Mouse (Mus musculus) midbrain, embryonic 11.5 days (tissue): ENCODE data around the gene 1700018B08Rik. TPM values are rescaled to one million over a fixed set of nuclear protein-coding genes. Genes with fewer than 3 reads are reported as not detected.

Source experiments
- ATAC-seq: fragments of 200-750 bp; cut with Nextera tagmentation; 2 replicates; pipeline ENCODE4 v1.8.0; 2017; ENCODE audit warnings: moderate TSS enrichment, moderate library complexity; ENCODE audit not compliant: low FRiP score
- DNase-seq: peaks from one replicate; pipeline ENCODE4 v3.0.0; 2015; ENCODE audit warnings: low spot score; ENCODE audit errors: missing footprints
- H3K27ac ChIP-seq: fragments of 300-500 bp; sonication (generic); 2 replicates; pipeline ENCODE4 v1.5.1; 2014; ENCODE audit warnings: low read depth, low read length
- H3K27me3 ChIP-seq: fragments of 300-500 bp; sonication (generic); 2 replicates; pipeline ENCODE4 v1.6.1; 2014; ENCODE audit warnings: mild to moderate bottlenecking, low read length, moderate library complexity, mixed read lengths; ENCODE audit not compliant: control insufficient read depth, insufficient read depth
- H3K36me3 ChIP-seq: fragments of 300-500 bp; sonication (generic); 2 replicates; pipeline ENCODE4 v1.6.1; 2014; ENCODE audit warnings: mild to moderate bottlenecking, low read length, moderate library complexity, mixed read lengths; ENCODE audit not compliant: control insufficient read depth, insufficient read depth
- H3K4me1 ChIP-seq: fragments of 300-500 bp; sonication (generic); 2 replicates; pipeline ENCODE4 v1.6.1; 2014; ENCODE audit warnings: low read length; ENCODE audit not compliant: control insufficient read depth, insufficient read depth
- H3K4me2 ChIP-seq: fragments of 300-500 bp; sonication (generic); 2 replicates; pipeline ENCODE4 v1.6.1; 2014; ENCODE audit warnings: mild to moderate bottlenecking, moderate library complexity
- H3K4me3 ChIP-seq: fragments of 300-500 bp; sonication (generic); 2 replicates; pipeline ENCODE4 v1.5.1; 2014; ENCODE audit warnings: low read depth, low read length
- H3K9ac ChIP-seq: fragments of 300-500 bp; sonication (generic); 2 replicates; pipeline ENCODE4 v1.6.1; 2014; ENCODE audit warnings: low read length
- H3K9me3 ChIP-seq: fragments of 300-500 bp; sonication (generic); 2 replicates; pipeline ENCODE4 v1.6.1; 2016; ENCODE audit warnings: low read length; ENCODE audit not compliant: control insufficient read depth
- WGBS: fragments of 180-500 bp; shearing (Covaris S2); extraction: QIAGEN DNeasy Blood & Tissue Kit; methylation state at CpG from one replicate; pipeline ENCODE4 v1.1.7; 2014; 5-methylcytosine and 5-hydroxymethylcytosine counted together
- polyA plus RNA-seq: library from polyadenylated mRNA; unstranded; fragments of >200 nt; fragmentation: Nextera tagmentation; extraction: Ambion mirVana; gene quantifications from 2 replicates; pipeline ENCODE4 v1.2.1, GENCODE M21; 2014

1700018B08Rik gene
- polyA plus RNA-seq, 1 experiment from 2014 or later, result not detected

DNA sequence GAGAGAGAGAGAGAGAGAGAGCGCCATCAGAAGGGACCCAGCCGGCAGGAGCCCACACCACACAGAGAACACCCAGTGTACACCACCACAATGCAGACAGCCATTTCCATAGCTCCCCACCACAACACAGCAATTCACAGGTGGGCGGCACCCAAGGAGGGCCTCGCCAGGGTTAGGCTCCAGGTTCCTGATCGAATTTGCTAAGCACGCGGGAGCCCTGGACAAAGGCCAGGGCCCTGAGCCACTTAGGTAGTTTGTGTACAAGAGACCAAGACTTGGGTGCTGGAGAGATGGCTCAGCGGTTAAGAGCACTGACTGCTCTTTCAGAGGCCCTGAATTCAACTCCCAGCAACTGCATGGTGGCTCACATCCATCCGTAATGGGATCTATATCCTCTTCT lies 8.4 kb upstream of the 1700018B08Rik start:
- H3K4me1 ChIP-seq, result no peaks in the 10 kb centered on the region
- no peak overlapping the region for H3K27ac ChIP-seq
- H3K9ac ChIP-seq, result no peak overlapping the region
- H3K9me3 ChIP-seq, result no peaks in the 10 kb centered on the region
- ATAC-seq (no peak), DNase-seq (no peak)
- no peak overlapping the region for H3K4me3 ChIP-seq
- H3K27me3 ChIP-seq, result no peaks in the 10 kb centered on the region; the same call in 1 of the 2 replicates
- 90% methylated on average over 9 of the region's 9 CpGs for WGBS
- H3K4me2 ChIP-seq, result no peak overlapping the region
- H3K36me3 ChIP-seq, result peaks cover 11% of the 10 kb centered on the region

DNA sequence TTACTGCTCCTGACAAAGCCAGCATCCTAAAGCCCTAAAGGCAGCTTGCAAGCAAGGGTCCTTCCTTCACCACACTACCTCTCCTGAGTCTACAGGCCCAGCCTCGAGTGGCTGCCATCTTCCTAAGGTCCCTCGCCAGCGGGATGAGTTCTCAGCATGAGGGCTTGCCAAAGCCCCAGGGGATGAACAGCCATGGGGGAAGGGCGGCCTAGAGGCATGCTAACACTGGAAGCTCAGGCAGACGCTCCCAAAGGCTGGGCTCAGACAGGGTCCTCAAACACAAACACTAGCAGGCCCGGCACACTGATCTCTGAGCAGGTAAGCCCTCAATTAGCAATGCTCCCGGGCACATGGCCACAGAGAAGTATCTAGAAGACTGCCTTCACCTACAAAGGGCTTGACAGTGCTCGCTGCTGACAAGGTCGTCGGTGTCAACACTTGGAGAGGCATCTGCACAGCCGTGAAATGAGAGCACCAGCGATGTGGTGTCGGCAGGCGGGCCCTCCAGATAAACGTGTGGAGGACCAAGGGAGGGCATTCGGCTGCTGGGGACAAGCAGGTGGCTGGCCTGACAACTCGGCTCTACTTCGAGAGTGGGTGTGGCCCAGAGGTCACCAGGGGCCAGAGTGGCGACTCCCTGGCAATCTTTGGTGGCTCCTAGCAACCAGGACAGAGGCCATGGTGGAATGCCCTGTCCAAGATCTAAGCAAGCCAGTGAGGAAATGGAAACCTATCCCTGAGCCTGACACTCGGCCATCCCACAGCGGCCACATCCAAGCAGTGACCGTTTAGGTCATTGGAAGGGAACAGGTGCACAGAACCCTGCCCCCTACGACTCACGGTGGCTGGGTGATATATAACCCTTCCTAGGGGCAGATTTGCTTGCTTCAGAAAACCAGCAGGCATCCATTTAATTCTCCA lies 7.2 kb upstream of the 1700018B08Rik start:
- H3K9me3 ChIP-seq, result no peaks in the 10 kb centered on the region
- ATAC-seq (no peak), DNase-seq (peak; percentile 72)
- no peak overlapping the region for H3K9ac ChIP-seq
- H3K36me3 ChIP-seq, result peaks cover 11% of the 10 kb centered on the region
- no peak overlapping the region for H3K4me3 ChIP-seq
- no peak overlapping the region for H3K4me2 ChIP-seq
- no peak overlapping the region for H3K27ac ChIP-seq
- H3K4me1 ChIP-seq, result no peaks in the 10 kb centered on the region
- H3K27me3 ChIP-seq, result no peaks in the 10 kb centered on the region; the same call in 1 of the 2 replicates
- WGBS, result 70% methylated on average over 24 of the region's 24 CpGs

DNA sequence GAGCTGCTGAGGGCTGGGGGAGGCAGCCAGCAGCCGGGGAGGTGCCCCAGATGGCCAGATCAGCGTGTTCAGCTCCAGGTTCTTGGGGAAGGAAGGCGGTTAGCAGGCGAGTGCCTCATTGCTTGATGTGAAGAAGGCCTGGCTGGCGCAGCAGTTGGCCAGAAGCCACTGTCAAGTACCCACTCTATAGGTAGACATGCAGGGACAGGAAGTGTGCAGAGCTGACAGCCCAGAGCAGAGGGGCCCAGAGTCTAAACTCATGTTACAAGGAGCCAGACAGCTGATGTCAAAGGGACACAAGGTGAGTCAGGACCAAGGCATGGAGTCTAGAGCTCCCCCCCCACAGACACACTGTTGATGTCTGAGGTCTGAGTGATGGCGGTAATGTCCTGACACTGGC lies 5.9 kb upstream of the 1700018B08Rik start:
- Histone ChIP-seq H3K9me3 (no peaks in the 10 kb centered on the region), H3K27me3 (no peaks in the 10 kb centered on the region; the same call in 1 of the 2 replicates), H3K4me1 (no peaks in the 10 kb centered on the region), H3K4me3 (no peak overlapping the region), H3K9ac (no peak overlapping the region), H3K4me2 (no peak overlapping the region), H3K27ac (no peak overlapping the region), H3K36me3 (peaks cover 11% of the 10 kb centered on the region)
- ATAC-seq (no peak), DNase-seq (no peak)
- 87% methylated on average over 6 of the region's 6 CpGs for whole genome bisulfite sequencing

DNA sequence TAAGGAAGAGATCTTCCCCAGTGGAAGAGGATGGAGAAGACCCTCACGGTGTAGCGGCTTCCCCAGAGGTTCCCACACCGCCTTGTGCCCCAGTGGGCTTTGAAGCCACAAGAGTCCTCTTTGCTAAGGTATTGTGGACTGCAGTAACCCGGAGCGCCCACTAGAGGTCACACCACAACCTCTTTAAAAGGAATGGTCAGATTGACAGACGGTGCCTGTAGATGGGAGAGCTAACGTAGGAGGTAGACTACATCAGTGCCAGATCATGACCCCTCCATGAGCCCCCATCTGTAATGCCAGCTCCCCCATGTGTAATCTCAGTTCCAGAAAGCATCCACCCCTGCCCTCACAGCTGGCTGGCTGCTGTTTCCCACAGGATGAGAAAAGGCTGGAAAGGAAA lies 3.0 kb upstream of the 1700018B08Rik start:
- Histone ChIP-seq H3K27me3 (no peaks in the 10 kb centered on the region; the same call in 1 of the 2 replicates), H3K9me3 (no peaks in the 10 kb centered on the region), H3K27ac (no peak overlapping the region), H3K9ac (no peak overlapping the region), H3K4me1 (no peaks in the 10 kb centered on the region), H3K4me3 (no peak overlapping the region), H3K36me3 (no peaks in the 10 kb centered on the region), H3K4me2 (no peak overlapping the region)
- DNase-seq, result peak; percentile 99
- ATAC-seq, result peak; percentile 61; the same call in 1 of the 2 replicates
- 8% methylated on average over 7 of the region's 7 CpGs for WGBS

DNA sequence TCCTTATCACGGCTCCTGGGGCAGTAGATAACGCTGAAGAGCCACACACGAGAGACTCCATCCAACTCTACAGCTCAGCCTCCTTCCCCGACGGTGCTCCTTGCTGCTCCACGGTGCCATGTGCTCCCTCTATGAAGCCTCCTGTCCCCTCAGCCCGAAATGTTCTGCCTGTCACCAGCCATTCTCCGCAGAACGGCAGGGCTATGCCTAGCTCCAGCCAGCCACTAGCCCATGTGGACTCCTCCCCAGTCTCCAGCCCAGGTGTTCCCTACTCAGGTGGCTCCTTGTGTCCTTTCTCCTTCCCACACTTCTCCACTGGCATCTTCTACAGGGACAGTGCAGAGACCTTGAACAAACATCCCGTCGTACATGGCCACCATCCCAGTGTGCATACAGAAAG lies 816 bp upstream of the 1700018B08Rik start:
- no peaks in the 10 kb centered on the region; the same call in 1 of the 2 replicates for H3K9me3 ChIP-seq
- 80% methylated on average over 11 of the region's 11 CpGs for WGBS
- H3K4me1 ChIP-seq, result no peaks in the 10 kb centered on the region
- no peak for ATAC-seq
- DNase-seq, result peak; percentile 62
- H3K9ac ChIP-seq, result no peak overlapping the region; the same call in 1 of the 2 replicates
- H3K4me3 ChIP-seq, result no peak overlapping the region
- H3K27me3 ChIP-seq, result no peaks in the 10 kb centered on the region; the same call in 1 of the 2 replicates
- H3K4me2 ChIP-seq, result no peak overlapping the region
- H3K36me3 ChIP-seq, result no peaks in the 10 kb centered on the region
- H3K27ac ChIP-seq, result no peak overlapping the region

DNA sequence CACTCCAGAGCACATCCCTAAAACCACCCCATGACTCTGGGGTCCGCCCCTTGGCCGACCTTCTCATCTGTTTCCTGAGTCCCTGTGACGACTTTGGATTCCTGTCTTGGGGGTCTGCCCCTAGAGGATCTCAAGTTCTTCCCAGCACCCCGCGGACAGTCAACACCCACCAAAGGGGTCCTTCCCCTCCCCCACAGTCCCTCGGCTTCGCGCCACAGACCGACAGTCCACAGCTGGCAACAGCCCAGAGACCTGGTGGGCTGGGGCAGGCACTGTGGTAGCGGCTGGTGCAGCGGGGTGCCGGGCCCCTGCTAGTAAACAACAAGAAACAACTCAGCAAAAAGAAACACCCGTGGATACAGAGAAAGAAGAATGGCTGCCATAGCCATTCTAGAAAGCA lies 1.2 kb downstream of the 1700018B08Rik start:
- Histone ChIP-seq H3K27me3 (no peaks in the 10 kb centered on the region), H3K4me2 (no peak overlapping the region), H3K9me3 (no peaks in the 10 kb centered on the region; the same call in 1 of the 2 replicates), H3K27ac (no peak overlapping the region), H3K36me3 (no peaks in the 10 kb centered on the region), H3K9ac (no peak overlapping the region), H3K4me3 (no peak overlapping the region), H3K4me1 (no peaks in the 10 kb centered on the region)
- 64% methylated on average over 13 of the region's 13 CpGs for WGBS
- ATAC-seq (no peak), DNase-seq (peak; percentile 56)

DNA sequence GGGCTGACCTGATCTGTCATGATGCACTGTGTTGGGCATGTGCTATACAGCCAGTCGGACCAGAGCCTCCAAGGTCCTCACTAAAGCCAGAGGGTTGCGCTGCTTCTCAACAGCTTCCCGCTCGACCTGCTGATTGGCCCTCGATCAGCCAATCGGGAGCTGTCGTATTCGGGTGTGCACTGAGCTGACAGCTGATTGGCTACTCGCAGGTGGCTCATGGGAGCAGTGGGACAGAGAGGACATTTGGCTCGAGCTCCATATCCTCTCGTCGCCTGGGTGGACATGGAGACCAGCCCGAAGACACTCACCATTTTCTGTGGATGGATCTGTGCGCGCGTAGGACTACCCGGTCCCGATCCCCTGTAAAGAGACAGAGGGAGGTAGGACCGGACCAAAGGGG lies 2.3 kb downstream of the 1700018B08Rik start:
- no peak overlapping the region for H3K27ac ChIP-seq

DNA sequence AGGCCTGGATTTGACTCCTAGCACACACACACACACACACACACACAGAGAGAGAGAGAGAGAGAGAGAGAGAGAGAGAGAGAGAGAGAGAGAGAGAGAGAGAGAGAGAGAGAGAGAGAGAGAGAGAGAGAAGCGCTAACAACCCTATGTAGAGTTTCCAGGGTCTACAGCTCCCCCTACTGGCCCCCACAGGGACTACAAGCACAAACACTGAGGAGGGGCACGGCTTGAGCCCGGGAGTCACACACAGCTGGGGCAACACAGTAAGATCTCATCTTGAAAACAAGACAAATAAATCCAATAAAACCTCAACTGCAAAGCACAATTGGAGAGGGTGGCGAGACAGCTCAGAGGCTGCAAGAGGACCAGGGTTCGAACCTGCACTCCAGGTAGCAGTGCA lies 11.7 kb downstream of the 1700018B08Rik start:
- H3K9ac ChIP-seq, result no peak overlapping the region
- no peak overlapping the region for H3K4me3 ChIP-seq
- H3K9me3 ChIP-seq, result no peaks in the 10 kb centered on the region
- H3K27me3 ChIP-seq, result no peaks in the 10 kb centered on the region
- DNase-seq (peak; percentile 90), ATAC-seq (no peak)
- H3K4me1 ChIP-seq, result no peaks in the 10 kb centered on the region
- H3K36me3 ChIP-seq, result no peaks in the 10 kb centered on the region
- WGBS, result 47% methylated on average over 5 of the region's 5 CpGs
- H3K4me2 ChIP-seq, result no peak overlapping the region
- H3K27ac ChIP-seq, result no peak overlapping the region

More for the DNA sequence above, 2.3 kb downstream of the 1700018B08Rik start:
- H3K9me3 ChIP-seq, result no peaks in the 10 kb centered on the region; the same call in 1 of the 2 replicates
- DNase-seq, result peak; percentile 62
- no peak overlapping the region for H3K9ac ChIP-seq
- ATAC-seq, result no peak
- H3K27me3 ChIP-seq, result no peaks in the 10 kb centered on the region
- WGBS, result 75% methylated on average over 19 of the region's 19 CpGs
- no peaks in the 10 kb centered on the region for H3K36me3 ChIP-seq
- H3K4me1 ChIP-seq, result no peaks in the 10 kb centered on the region
- H3K4me3 ChIP-seq, result no peak overlapping the region
- H3K4me2 ChIP-seq, result no peak overlapping the region

DNA sequence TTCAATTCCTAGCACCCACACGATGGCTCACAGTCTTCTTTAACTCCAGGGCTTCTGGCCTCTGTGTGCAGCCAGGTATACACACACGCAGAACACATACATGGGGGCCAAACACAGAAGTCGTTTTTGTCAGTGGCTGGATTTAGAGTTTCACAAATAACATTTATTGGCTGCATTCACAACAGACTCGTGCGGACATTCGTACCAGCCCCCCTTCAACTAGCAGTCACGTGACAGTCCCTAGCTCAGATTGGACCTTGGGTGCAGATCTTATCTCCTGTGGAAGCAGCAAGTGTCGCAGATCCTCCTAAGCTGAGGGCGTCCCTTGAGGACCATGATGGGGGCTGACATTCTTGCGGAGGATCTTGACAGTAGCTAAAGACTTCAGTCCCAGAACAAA lies 13.5 kb downstream of the 1700018B08Rik start:
- ATAC-seq, result no peak
- H3K4me1 ChIP-seq, result no peaks in the 10 kb centered on the region
- H3K9ac ChIP-seq, result no peak overlapping the region
- peak; percentile 68 for DNase-seq
- 81% methylated on average over 10 of the region's 10 CpGs for WGBS
- no peaks in the 10 kb centered on the region for H3K36me3 ChIP-seq
- H3K27ac ChIP-seq, result no peak overlapping the region
- no peaks in the 10 kb centered on the region for H3K27me3 ChIP-seq
- no peak overlapping the region for H3K4me3 ChIP-seq
- H3K4me2 ChIP-seq, result no peak overlapping the region
- H3K9me3 ChIP-seq, result no peaks in the 10 kb centered on the region
